Mouse (Mus musculus): ENCODE measurements around the gene Slc12a5. TPM values are rescaled to one million over a fixed set of nuclear protein-coding genes. Genes with fewer than 3 reads are reported as not detected.

The Slc12a5 gene
- polyA plus RNA-seq, 1 experiment from 2014 or later, result 1.1 TPM

DNA sequence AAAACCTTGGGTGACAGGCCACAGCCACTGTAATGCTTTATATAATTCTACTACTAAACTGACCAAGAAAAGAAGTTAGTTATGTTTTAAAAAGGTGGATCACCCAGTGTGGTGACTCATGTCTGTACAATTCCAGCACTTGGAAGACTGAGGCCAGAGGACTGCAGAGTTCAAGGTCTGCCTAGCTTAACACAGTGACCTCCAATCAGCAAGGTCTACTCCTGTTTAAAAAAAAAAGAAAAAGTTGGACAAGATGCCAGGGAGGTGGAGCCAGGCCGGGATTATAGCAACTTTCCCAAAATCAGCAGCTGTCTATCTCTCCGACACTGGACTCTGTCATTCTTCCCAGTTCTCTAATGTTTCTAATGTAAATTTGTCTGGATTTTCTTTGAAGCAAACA is 49.0 kb downstream of the Slc12a5 start:
- WGBS, result 95% methylated on average over 2 of the region's 2 CpGs
- no peak overlapping the region for H3K4me3 ChIP-seq (replicated peaks)
- ATAC-seq (replicated peaks; ENCODE audit: low FRiP score), result no peak
- no peaks in the 10 kb centered on the region for H3K27me3 ChIP-seq
- H3K4me1 ChIP-seq, result no peaks in the 10 kb centered on the region
- no peak overlapping the region for H3K27ac ChIP-seq
- no peaks in the 10 kb centered on the region for H3K9me3 ChIP-seq (replicated peaks)
- H3K9ac ChIP-seq, result no peak overlapping the region
- H3K36me3 ChIP-seq, result peaks cover 89% of the 10 kb centered on the region
- H3K4me2 ChIP-seq, result no peak overlapping the region

DNA sequence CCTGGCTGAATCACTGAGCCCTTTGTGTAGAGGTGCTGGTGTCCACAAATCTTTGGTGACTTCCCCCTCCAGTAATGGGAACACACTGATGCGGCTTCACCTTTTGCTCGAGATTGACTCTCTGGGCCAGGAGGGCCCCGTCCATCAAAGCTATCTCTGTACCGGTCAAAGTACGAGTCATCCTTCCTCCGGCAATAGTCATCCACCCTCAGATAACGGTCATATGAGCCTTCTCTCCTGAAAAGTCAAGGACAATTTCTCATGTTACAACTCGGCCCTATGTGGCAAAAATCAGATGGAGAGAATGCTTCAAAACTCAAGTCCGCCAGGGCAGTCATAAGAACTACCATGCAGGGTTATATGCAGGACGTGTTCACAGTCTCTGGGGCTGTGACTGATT is 49.7 kb downstream of the Slc12a5 start:
- H3K27ac ChIP-seq, result no peak overlapping the region
- 72% methylated on average over 10 of the region's 10 CpGs for WGBS

DNA sequence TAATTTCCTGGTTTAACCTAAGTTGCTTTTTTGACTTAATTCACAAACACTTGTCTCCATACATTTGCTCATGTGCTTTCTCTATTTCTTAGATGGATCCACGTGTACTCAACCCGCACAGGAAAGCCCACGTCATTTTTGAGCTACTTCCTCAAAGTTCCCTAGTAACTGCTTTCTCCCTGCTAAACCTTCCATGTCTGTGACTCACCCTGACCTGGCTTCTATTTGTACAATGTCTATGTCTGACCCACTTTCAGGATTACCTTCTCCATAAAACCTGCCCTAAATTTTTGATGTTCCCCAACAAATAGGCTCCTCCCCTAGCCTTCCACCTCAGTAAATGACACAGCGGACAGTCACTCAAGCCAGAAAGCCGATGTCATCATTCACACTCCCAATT is 54.3 kb downstream of the Slc12a5 start:
- no peak for ATAC-seq (replicated peaks; ENCODE audit: low FRiP score)
- no peaks in the 10 kb centered on the region for H3K9me3 ChIP-seq (replicated peaks)
- no peak overlapping the region for H3K4me3 ChIP-seq (replicated peaks)
- H3K27me3 ChIP-seq, result no peaks in the 10 kb centered on the region
- H3K4me1 ChIP-seq, result no peaks in the 10 kb centered on the region
- no peak overlapping the region for H3K27ac ChIP-seq
- H3K9ac ChIP-seq, result no peak overlapping the region
- no peak overlapping the region for H3K4me2 ChIP-seq
- peaks cover 58% of the 10 kb centered on the region for H3K36me3 ChIP-seq
- 92% methylated on average over 5 of the region's 5 CpGs for WGBS

More for the DNA sequence above, 49.7 kb downstream of the Slc12a5 start:
- no peaks in the 10 kb centered on the region for H3K27me3 ChIP-seq
- no peaks in the 10 kb centered on the region for H3K4me1 ChIP-seq
- H3K36me3 ChIP-seq, result peaks cover 81% of the 10 kb centered on the region
- H3K9ac ChIP-seq, result no peak overlapping the region
- no peak overlapping the region for H3K4me3 ChIP-seq (replicated peaks)
- H3K4me2 ChIP-seq, result no peak overlapping the region
- H3K9me3 ChIP-seq (replicated peaks), result no peaks in the 10 kb centered on the region
- no peak for ATAC-seq (replicated peaks; ENCODE audit: low FRiP score)

DNA sequence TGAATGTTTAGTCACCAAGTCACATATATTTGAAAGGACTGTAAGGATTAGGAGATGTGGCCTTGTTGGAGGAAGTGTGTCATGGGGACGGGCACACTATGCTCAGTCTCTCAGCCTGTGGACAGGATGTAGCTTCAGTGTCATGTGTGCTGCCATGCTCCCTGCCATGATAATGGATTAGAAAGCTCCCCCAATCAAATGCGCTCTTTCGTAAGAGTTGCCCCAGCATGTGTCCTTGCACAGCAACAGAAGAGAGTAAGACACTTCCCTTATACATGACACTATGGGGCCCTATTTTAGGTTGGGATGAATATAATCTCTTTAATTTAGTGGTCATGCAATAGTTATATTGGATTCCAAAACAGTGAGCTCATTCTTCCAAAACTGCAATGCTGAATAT is 59.9 kb downstream of the Slc12a5 start:
- no peak overlapping the region for H3K27ac ChIP-seq
- no peaks in the 10 kb centered on the region for H3K9me3 ChIP-seq (replicated peaks)
- H3K27me3 ChIP-seq, result no peaks in the 10 kb centered on the region
- no peak overlapping the region for H3K4me3 ChIP-seq (replicated peaks)
- WGBS, result 94% methylated on average over 3 of the region's 3 CpGs
- ATAC-seq (replicated peaks; ENCODE audit: low FRiP score), result no peak
- H3K4me2 ChIP-seq, result no peak overlapping the region
- no peaks in the 10 kb centered on the region for H3K4me1 ChIP-seq
- H3K9ac ChIP-seq, result no peak overlapping the region
- H3K36me3 ChIP-seq, result peaks cover 47% of the 10 kb centered on the region

DNA sequence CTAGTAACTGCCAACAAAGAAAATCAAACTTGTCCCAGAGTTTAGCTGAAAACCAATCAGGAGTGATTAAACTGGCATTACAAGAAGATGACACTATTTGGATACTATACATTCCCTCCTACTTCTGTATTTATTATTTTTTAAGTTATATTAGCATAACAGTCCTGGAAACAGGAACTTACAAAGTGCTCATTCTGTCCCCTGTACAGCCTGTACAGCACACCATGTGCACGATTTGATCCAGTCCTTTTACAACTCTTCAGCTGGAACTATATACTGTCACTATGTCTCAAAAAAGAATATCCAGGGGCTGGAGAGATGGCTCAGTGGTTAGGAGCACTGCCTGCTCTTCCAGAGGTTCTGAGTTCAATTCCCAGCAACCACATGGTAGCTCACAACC is 66.6 kb downstream of the Slc12a5 start:
- Histone ChIP-seq H3K9me3 (replicated peaks) (no peaks in the 10 kb centered on the region), H3K4me1 (0 out of 2 replicates have a peak, but pooled peaks cover 6% of the 10 kb centered on the region), H3K36me3 (peaks cover 9% of the 10 kb centered on the region), H3K27me3 (no peaks in the 10 kb centered on the region), H3K4me2 (no peak overlapping the region), H3K4me3 (replicated peaks) (no peak overlapping the region), H3K27ac (no peak overlapping the region), H3K9ac (no peak overlapping the region)
- no peak for ATAC-seq (replicated peaks; ENCODE audit: low FRiP score)
- WGBS, result 72% methylated on average over 1 of the region's 1 CpGs

DNA sequence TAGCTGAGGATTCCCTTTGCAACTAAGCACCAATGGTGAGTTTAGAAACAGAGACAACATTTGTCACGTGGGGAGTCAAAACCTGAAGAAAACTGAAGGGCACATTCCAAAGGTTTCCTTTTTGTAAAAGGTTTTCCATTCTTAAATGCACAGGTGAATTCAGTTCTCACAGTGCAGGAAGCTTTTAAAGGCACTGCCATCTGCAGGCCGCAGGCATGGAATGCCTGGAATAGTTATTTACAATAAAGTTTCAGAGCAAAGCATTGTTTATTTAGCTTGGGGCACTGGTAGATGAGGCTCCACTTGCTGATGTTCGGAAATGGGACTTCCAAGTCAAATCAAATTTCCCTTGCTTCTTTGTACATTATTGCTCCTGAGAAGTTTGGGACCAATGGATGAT is 71.9 kb downstream of the Slc12a5 start:
- H3K36me3 ChIP-seq, result no peaks in the 10 kb centered on the region
- H3K9ac ChIP-seq, result no peak overlapping the region
- H3K27me3 ChIP-seq, result no peaks in the 10 kb centered on the region
- 47% methylated on average over 3 of the region's 3 CpGs for WGBS
- no peak overlapping the region for H3K27ac ChIP-seq
- no peak for ATAC-seq (replicated peaks; ENCODE audit: low FRiP score)
- no peak overlapping the region for H3K4me3 ChIP-seq (replicated peaks)
- H3K9me3 ChIP-seq (replicated peaks), result no peaks in the 10 kb centered on the region
- H3K4me2 ChIP-seq, result peak overlapping the region; percentile 84
- H3K4me1 ChIP-seq, result peaks cover 30% of the 10 kb centered on the region

DNA sequence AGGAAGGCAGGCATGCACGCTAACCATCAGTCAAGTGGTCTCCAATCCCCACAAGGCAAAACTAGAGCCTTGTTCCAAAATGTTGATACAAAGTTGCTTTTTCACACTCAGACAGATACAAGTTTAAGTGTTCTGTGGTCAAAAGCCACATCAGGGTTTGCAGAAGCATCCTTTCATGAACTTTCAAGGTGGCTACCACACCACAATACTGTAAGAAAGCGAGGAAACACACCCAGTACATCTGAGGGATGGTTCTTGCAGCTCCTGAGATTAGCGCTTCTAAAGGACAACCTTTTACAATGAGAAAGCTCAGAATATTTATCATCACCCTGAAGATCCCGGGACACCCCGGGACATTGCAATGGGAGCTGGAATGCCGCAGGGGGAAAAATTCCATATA is 72.7 kb downstream of the Slc12a5 start:
- Histone ChIP-seq H3K27me3 (no peaks in the 10 kb centered on the region), H3K9ac (peak overlapping the region; percentile 98), H3K4me2 (peak overlapping the region; percentile 84), H3K4me1 (peaks cover 30% of the 10 kb centered on the region), H3K9me3 (replicated peaks) (no peaks in the 10 kb centered on the region), H3K36me3 (no peaks in the 10 kb centered on the region), H3K4me3 (replicated peaks) (peak overlapping the region; percentile 99), H3K27ac (no peak overlapping the region)
- ATAC-seq (replicated peaks; ENCODE audit: low FRiP score), result no peak
- WGBS, result 32% methylated on average over 6 of the region's 6 CpGs

DNA sequence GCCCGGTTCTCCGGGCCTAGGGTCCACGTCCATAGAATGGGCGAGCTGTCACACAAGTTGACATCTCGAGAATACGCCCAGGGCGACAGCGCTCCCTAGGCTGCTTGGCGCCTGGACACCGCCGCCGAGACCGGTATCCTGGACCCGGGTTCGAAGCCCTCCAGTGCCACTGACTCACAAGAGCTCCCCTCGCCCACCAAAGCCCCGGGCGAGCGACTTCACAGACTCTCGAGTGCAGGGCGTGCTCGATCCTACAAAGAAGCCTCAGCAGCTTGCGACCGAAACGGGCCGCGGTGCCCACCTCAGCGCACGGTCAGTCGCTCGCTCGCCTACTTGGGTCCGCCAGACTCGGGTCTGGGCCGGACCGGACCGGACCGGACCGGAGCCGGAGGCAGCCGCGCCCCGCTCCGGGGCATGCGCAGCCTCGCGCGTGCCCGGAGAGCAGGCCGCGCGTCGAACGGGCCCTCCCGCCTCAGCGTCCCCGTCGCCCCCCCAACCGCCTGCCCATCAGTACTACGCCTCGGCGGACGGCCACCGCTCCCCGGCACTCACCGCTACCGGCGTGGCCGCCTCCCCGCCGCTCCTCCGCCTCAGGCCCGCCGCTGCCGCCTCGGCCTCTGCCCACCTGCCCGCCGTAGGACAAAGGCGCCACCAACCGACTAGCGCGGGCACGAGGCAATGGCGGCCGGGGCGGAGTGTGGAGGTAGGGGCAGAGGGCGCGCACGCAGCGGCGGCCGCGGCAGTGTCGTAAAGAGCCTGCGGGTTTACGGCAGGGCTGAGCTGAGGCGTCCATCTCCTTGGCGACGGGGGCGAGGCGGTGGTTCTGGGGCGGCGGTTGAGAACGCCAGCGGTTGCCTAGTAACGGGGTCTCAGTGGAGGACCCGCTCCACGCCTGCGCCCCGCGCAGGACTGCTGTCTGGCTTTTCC is 73.8 kb downstream of the Slc12a5 start, which contains the start of gene Ncoa5:
Gene Ncoa5, minus strand, starts transcription at position 737 of the 927 bp plus-strand sequence.
- H3K36me3 ChIP-seq, result no peaks in the 10 kb centered on the region
- peak within 1 kb of the TSS; percentile 99 for H3K4me3 ChIP-seq (replicated peaks)
- under 1% methylated on average over 93 of the region's 111 CpGs for WGBS
- H3K9ac ChIP-seq, result peak within 1 kb of the TSS; percentile 98
- peaks cover 30% of the 10 kb centered on the region for H3K4me1 ChIP-seq
- H3K27ac ChIP-seq, result peak within 1 kb of the TSS; percentile 82
- no peaks in the 10 kb centered on the region for H3K27me3 ChIP-seq
- peak within 1 kb of the TSS; percentile 84 for H3K4me2 ChIP-seq
- H3K9me3 ChIP-seq (replicated peaks), result no peaks in the 10 kb centered on the region
- peak; percentile 97 for ATAC-seq (replicated peaks; ENCODE audit: low FRiP score)

DNA sequence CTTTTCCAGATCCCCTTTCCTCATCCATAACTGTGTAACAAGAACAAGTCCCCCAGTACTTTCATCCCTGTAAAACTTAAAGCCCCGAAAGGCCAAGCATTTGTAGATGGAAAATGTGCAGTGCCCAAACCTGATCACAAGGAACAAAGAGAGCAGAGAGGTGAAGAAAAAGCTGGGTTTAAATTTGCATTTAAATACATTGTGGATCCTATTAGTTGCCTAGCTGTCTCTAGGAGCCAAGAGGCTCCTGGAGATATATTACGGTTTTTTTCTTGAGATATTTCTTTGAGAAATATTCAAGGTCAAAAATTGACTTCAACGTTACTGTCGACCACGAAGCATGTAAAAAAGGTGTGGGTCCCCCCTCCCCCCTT is 74.4 kb downstream of the Slc12a5 start:
- Histone ChIP-seq H3K4me2 (peak overlapping the region; percentile 57), H3K9ac (no peak overlapping the region), H3K36me3 (no peaks in the 10 kb centered on the region), H3K27ac (no peak overlapping the region), H3K27me3 (no peaks in the 10 kb centered on the region), H3K4me1 (peaks cover 30% of the 10 kb centered on the region), H3K9me3 (replicated peaks) (no peaks in the 10 kb centered on the region), H3K4me3 (replicated peaks) (peak overlapping the region; percentile 99)
- WGBS, result 42% methylated on average over 5 of the region's 5 CpGs
- ATAC-seq (replicated peaks; ENCODE audit: low FRiP score), result no peak

DNA sequence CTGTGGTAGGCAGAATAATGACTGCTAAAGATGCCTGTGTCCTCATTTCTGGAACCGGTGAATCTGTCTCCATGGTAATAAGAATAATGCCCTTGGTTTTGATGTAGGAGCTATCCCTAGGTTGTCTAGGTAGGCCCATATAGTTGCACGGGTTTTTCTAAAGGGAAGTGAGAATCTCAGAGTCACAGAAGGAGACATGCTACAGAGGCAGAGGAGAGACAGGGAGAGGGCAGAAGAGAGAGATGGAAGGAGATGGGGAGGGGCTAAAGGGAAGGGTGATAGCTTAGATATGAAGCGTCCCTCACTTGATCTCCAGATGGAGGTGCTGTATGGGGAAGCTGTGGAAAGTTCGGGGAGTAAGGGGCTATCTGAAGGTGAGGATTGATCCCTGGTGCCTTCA is 76.8 kb downstream of the Slc12a5 start:
- peaks cover 22% of the 10 kb centered on the region for H3K4me1 ChIP-seq
- H3K27me3 ChIP-seq, result 0 out of 2 replicates have a peak, but pooled peaks cover 7% of the 10 kb centered on the region
- no peak for ATAC-seq (replicated peaks; ENCODE audit: low FRiP score)
- H3K9me3 ChIP-seq (replicated peaks), result no peaks in the 10 kb centered on the region
- H3K4me2 ChIP-seq, result no peak overlapping the region
- no peaks in the 10 kb centered on the region for H3K36me3 ChIP-seq
- 73% methylated on average over 4 of the region's 4 CpGs for WGBS
- no peak overlapping the region for H3K9ac ChIP-seq
- H3K4me3 ChIP-seq (replicated peaks), result no peak overlapping the region
- no peak overlapping the region for H3K27ac ChIP-seq

DNA sequence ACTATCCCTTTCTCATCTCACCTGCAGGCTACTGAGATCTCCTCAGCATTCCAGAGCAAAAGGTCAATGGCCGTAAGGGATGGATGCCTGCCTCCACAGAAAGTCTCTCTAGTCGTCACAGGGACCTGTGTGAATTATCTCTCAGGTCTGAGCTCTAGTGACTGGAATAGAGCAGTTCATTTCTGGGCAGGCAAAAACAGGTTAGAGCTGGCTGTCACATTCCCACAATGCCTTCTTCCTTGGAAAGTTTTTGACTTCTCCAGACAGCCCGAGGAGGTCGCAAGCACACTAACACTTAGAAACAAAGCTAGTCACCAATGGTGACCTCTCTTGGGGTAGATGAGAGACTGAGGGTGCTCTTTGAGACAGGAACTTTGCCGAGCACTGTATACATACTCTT is 81.5 kb downstream of the Slc12a5 start:
- Histone ChIP-seq H3K9me3 (replicated peaks) (no peaks in the 10 kb centered on the region), H3K4me2 (no peak overlapping the region), H3K27ac (no peak overlapping the region), H3K36me3 (no peaks in the 10 kb centered on the region), H3K27me3 (0 out of 2 replicates have a peak, but pooled peaks cover 12% of the 10 kb centered on the region), H3K4me1 (peaks cover 8% of the 10 kb centered on the region; the same call in 1 of the 2 replicates), H3K9ac (no peak overlapping the region), H3K4me3 (replicated peaks) (no peak overlapping the region)
- WGBS, result 69% methylated on average over 5 of the region's 5 CpGs
- no peak for ATAC-seq (replicated peaks; ENCODE audit: low FRiP score)

DNA sequence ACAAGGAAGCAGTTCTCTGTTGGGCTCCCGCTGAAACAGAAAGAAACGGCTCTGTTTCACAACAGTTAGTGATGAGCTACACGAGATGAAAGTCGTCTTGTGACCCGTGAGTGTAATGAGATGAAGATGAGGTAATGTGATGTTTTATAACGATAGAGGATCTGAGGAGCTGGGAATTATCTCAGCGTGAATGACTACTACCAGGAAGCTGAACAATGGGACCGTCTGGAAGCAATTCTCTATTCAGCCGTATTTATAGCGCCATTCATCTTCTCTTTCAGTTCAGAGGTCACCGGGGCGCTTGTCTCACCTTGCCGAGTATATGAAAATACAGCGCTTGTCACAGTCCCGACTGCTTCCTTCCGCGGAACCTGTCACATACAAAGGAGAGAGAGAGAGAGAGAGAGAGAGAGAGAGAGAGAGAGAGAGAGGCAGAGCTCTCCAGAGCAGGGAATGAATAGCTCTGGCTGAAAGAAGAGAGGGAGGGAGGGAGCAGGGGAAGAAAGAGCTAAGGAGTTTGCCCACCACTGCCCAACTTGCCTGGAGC is 82.6 kb downstream of the Slc12a5 start:
- no peaks in the 10 kb centered on the region for H3K9me3 ChIP-seq (replicated peaks)
- no peaks in the 10 kb centered on the region for H3K36me3 ChIP-seq
- 0 out of 2 replicates have a peak, but pooled peaks cover 12% of the 10 kb centered on the region for H3K27me3 ChIP-seq
- no peak for ATAC-seq (replicated peaks; ENCODE audit: low FRiP score)
- WGBS, result 3% methylated on average over 17 of the region's 17 CpGs
- peaks cover 8% of the 10 kb centered on the region; the same call in 1 of the 2 replicates for H3K4me1 ChIP-seq
- no peak overlapping the region for H3K9ac ChIP-seq
- H3K27ac ChIP-seq, result no peak overlapping the region
- H3K4me3 ChIP-seq (replicated peaks), result no peak overlapping the region
- peak overlapping the region; percentile 26 for H3K4me2 ChIP-seq

Measured in kidney, embryonic 15.5 days (tissue).